ENCODE assay signal across 8 mouse cellular contexts in genomic region chr7:16401991-16402431, GRCm38 (mm10). TPM values are rescaled to one million over a fixed set of nuclear protein-coding genes. Genes with fewer than 3 reads are reported as not detected.
DNase-seq lines count a peak whose midpoint lies in the region; ATAC-seq and TF ChIP-seq lines count a peak whose summit lies in the region.

No protein-coding gene starts in this region.

- H3K4me1 ChIP-seq in kidney, adult 2 months (ENCODE audit: control insufficient read depth, insufficient read depth, low read length): peaks cover 34% of the 10 kb centered on the region
- H3K4me1 ChIP-seq in liver, embryonic 14.5 days (replicated peaks; ENCODE audit: control insufficient read depth in 2 of 2, insufficient read depth in 2 of 2, low read length in 1 of 2): peaks cover 41 to 43% of the 10 kb centered on the region in 2 experiments

- peak; percentile 84 for TF ChIP-seq EP300 in liver, embryonic 14.5 days (IDR thresholded peaks at IDR 0.05; ENCODE audit: low read depth)

- TF ChIP-seq POLR2A in kidney, adult 2 months (IDR thresholded peaks at IDR 0.05; ENCODE audit: low read depth, low read length): no peak

- TF ChIP-seq CTCF in kidney, adult 2 months (conservative IDR thresholded peaks at IDR 0.05; ENCODE audit: insufficient read depth, insufficient read length, low read depth, low read length): no peak
- no peak for TF ChIP-seq CTCF in liver, embryonic 14.5 days (IDR thresholded peaks at IDR 0.05; ENCODE audit: low read depth)

- peak overlapping the region; percentile 100 for H3K9ac ChIP-seq in liver, embryonic 14.5 days (replicated peaks)

- no peaks in the 10 kb centered on the region for H3K9me3 ChIP-seq in liver, embryonic 14.5 days (ENCODE audit: control insufficient read depth, low read length)

- peak; percentile 38 for DNase-seq in urinary bladder, postnatal 14 days (ENCODE audit: low spot score)
- no peak for DNase-seq in urinary bladder, adult 18-20 months (ENCODE audit: low spot score in 2 of 2)
- DNase-seq in cerebellum, adult 9-11 months: peak; percentile 70
- peak; percentile 23 to 50 for DNase-seq in gastrocnemius, postnatal 36 days
- DNase-seq in kidney, adult 2 months: peak; percentile 44
- peak; percentile 90 to 93 (median 91) for DNase-seq in liver, embryonic 14.5 days (ENCODE audit: low read depth in 3 of 3, low spot score in 3 of 3)
- peak; percentile 50 for DNase-seq in neural tube, embryonic 10.5 days (ENCODE audit: extremely low spot score, low spot score)
- peak; percentile 70 for DNase-seq in thymus, postnatal 25 days

- H3K4me3 ChIP-seq in kidney, adult 2 months (ENCODE audit: insufficient read depth, low read depth, low read length): peak overlapping the region; percentile 89
- peak overlapping the region; percentile 74 to 98 for H3K4me3 ChIP-seq in liver, embryonic 14.5 days (ENCODE audit: insufficient read depth in 1 of 2, low read depth in 2 of 2, low read length in 2 of 2)

- 11% methylated on average over 17 of the region's 17 CpGs for WGBS in kidney, adult 2 months
- under 1% methylated on average over 17 of the region's 17 CpGs for WGBS in liver, embryonic 14.5 days (ENCODE audit: insufficient replicate concordance)

- no peaks in the 10 kb centered on the region for H3K36me3 ChIP-seq in kidney, adult 2 months (ENCODE audit: control insufficient read depth, insufficient read depth, low read length)
- H3K36me3 ChIP-seq in liver, embryonic 14.5 days (replicated peaks; ENCODE audit: control insufficient read depth, insufficient read depth, low read depth): peaks cover 10% of the 10 kb centered on the region

- ATAC-seq in liver, embryonic 14.5 days (ENCODE audit: insufficient read depth): peak; percentile 9

- H3K27me3 ChIP-seq in kidney, adult 2 months (replicated peaks; ENCODE audit: control insufficient read depth, insufficient read depth, low read length): no peaks in the 10 kb centered on the region
- H3K27me3 ChIP-seq in liver, embryonic 14.5 days (ENCODE audit: control insufficient read depth, insufficient read depth, low read length): no peaks in the 10 kb centered on the region

- peak overlapping the region; percentile 98 for H3K4me2 ChIP-seq in liver, embryonic 14.5 days (ENCODE audit: low read depth)

- H3K27ac ChIP-seq in kidney, adult 2 months (ENCODE audit: insufficient read depth, low read depth, low read length): peak overlapping the region; percentile 100
- H3K27ac ChIP-seq in liver, embryonic 14.5 days: peak overlapping the region; percentile 100

- intact Hi-C loops in gastrocnemius, postnatal 36 days (cut with DNase I): no loop called here

RNA-seq across cellular contexts. Expression of gene Zc3h4, which starts 1.3 kb away (rescaled TPM):
- 10 to 100 TPM; 24.9 to 27.1 TPM for total RNA-seq in gastrocnemius, postnatal 36 days (2021)
- 23.9 and 25.9 TPM in 2 replicates for polyA plus RNA-seq in kidney, adult 2 months (2012; rRNA removed)
- polyA plus RNA-seq in liver, embryonic 14.5 days (2012; rRNA removed): 13.7 and 15.2 TPM in 2 replicates
- 6.0 TPM in 2 replicates for polyA plus RNA-seq in liver, embryonic 14.5 days (2014; fragmentation: Nextera tagmentation; extraction: Ambion mirVana)

RNA-seq across cellular contexts. Expression of gene Sae1, which starts 14.4 kb away (rescaled TPM):
- total RNA-seq in gastrocnemius, postnatal 36 days (2021): 10 to 100 TPM; 21.4 to 29.2 TPM
- polyA plus RNA-seq in kidney, adult 2 months (2012; rRNA removed): 23.0 and 29.2 TPM in 2 replicates
- 35.0 and 55.6 TPM in 2 replicates for polyA plus RNA-seq in liver, embryonic 14.5 days (2012; rRNA removed)
- polyA plus RNA-seq in liver, embryonic 14.5 days (2014; fragmentation: Nextera tagmentation; extraction: Ambion mirVana): 89.3 and 95.5 TPM in 2 replicates

RNA-seq across cellular contexts. Expression of gene Tmem160, which starts 50.6 kb away (rescaled TPM):
- total RNA-seq in gastrocnemius, postnatal 36 days (2021): 10 to 100 TPM; 35.6 to 42.6 TPM
- polyA plus RNA-seq in kidney, adult 2 months (2012; rRNA removed): 112 and 125 TPM in 2 replicates
- polyA plus RNA-seq in liver, embryonic 14.5 days (2012; rRNA removed): 21.5 and 23.6 TPM in 2 replicates
- 34.5 and 36.9 TPM in 2 replicates for polyA plus RNA-seq in liver, embryonic 14.5 days (2014; fragmentation: Nextera tagmentation; extraction: Ambion mirVana)

Comparison
In these comparisons a context has a peak if more than half of its experiments do, and no peak if none do; other contexts are left out.
1. DNase-seq: peak in urinary bladder, postnatal 14 days (single experiment), cerebellum, adult 9-11 months (single experiment), gastrocnemius, postnatal 36 days (2 of 2), kidney, adult 2 months (single experiment), liver, embryonic 14.5 days (3 of 3), neural tube, embryonic 10.5 days (single experiment) and thymus, postnatal 25 days (single experiment); none in urinary bladder, adult 18-20 months (0 of 2).